Mouse (Mus musculus): ENCODE results near the gene Hoxc12.

- TF ChIP-seq CTCF (conservative IDR thresholded peaks at IDR 0.05; ENCODE audit: low read length) = no peak
- TF ChIP-seq POU5F1 (IDR thresholded peaks at IDR 0.05; ENCODE audit: borderline replicate concordance, low read length) = no peak
Observed at GRCm38 (mm10) chr15:102980352-102980751, 43.8 kb downstream of the Hoxc12 start.
